Mouse (Mus musculus): ENCODE data around the gene Zbed3. TPM values are rescaled to one million over a fixed set of nuclear protein-coding genes. Genes with fewer than 3 reads are reported as not detected.
A peak's percentile ranks its signal among the peaks of the same experiment; 100 is the strongest.
"Not testable (repeated sequence)": the region's sequence is repeated elsewhere in the genome, so short reads cannot be mapped to it uniquely, and the experiment has no call there.

The Zbed3 gene
- polyA plus RNA-seq, 1 experiment = not detected

DNA sequence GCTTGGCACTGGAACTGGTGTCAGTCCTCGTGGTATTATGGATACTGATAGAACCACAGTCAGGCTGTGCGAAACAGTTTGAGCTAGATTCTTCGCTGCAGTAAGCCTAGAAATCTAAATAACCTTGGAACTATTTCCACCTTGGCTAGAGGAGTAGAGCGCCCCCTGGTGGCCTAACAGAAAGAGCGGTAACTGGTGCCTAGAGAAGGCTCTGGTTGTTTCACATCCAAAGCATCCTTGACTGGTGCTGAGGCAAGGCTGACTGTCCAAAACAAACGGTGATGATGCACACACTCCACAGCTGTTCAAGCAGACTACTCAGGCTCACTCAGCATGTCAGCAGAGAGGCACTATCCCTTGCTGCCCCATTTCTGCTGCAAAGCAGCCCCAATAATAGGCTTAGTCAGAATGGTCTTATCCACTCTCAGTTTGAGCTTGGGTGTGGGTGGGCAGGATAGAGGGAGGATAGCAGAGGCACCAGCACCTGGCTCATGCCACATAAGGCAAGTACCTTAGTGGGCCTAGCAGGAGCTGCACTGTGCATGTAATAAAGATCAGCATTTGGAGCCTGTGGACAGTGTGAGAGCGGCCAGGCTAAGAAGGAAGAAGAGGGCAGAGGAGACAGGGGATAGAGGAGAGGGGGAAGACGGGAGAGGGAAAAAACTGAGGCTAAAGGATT, 23.7 kb downstream of the Zbed3 start:
- Histone ChIP-seq H3K4me1 (ENCODE audit: control insufficient read depth, insufficient read depth, low read length) (peaks cover 4% of the 10 kb centered on the region; the same call in 1 of the 2 replicates), H3K27ac (ENCODE audit: insufficient read depth, low read depth, low read length) (no peak overlapping the region), H3K4me3 (ENCODE audit: insufficient read depth, low read depth, low read length) (no peak overlapping the region)
- TF ChIP-seq POLR2A (IDR thresholded peaks at IDR 0.05; ENCODE audit: insufficient read depth, low read depth, low read length) (no peak), CTCF (IDR thresholded peaks at IDR 0.05; ENCODE audit: insufficient read depth, low read depth, low read length) (0 out of 2 replicates have a peak, but pooled peaks have one; percentile 8)
- 24% methylated on average over 8 of the region's 8 CpGs for WGBS

GRCm38 (mm10) chr13:95348476-95348875, 25.1 kb downstream of the Zbed3 start:
- H3K4me3 ChIP-seq (ENCODE audit: insufficient read depth, low read depth, low read length) = no peak overlapping the region
- WGBS = 84% methylated on average over 3 of the region's 3 CpGs
- H3K4me1 ChIP-seq (ENCODE audit: control insufficient read depth, insufficient read depth, low read length) = peaks cover 4% of the 10 kb centered on the region; the same call in 1 of the 2 replicates
- no peak overlapping the region for H3K27ac ChIP-seq (ENCODE audit: insufficient read depth, low read depth, low read length)
- TF ChIP-seq CTCF (IDR thresholded peaks at IDR 0.05; ENCODE audit: insufficient read depth, low read depth, low read length) (no peak), POLR2A (IDR thresholded peaks at IDR 0.05; ENCODE audit: insufficient read depth, low read depth, low read length) (no peak)

DNA sequence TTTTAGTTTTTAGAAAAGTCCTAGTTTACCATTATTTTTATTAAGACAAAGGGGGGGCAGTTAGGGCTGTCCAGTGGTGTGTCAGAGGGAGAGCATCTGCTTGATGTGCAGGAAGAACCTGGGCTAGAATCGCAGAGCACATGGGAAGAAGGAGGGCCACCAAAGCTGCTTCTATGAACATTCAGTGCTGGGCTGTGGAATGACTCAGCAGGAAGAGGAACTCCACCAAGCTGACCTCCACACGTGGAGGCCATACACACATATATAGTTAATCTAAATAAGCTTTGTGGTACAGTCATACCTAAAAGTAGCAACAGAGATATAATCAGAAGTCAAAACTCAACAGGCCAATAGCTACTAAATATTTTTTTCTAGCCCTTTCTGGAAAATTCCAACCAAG, 34.8 kb downstream of the Zbed3 start:
- no peak overlapping the region for H3K27ac ChIP-seq (ENCODE audit: insufficient read depth, low read depth, low read length)
- H3K4me3 ChIP-seq (ENCODE audit: insufficient read depth, low read depth, low read length) = no peak overlapping the region
- no peak for TF ChIP-seq CTCF (IDR thresholded peaks at IDR 0.05; ENCODE audit: insufficient read depth, low read depth, low read length)
- TF ChIP-seq POLR2A (IDR thresholded peaks at IDR 0.05; ENCODE audit: insufficient read depth, low read depth, low read length) = no peak
- 82% methylated on average over 2 of the region's 2 CpGs for WGBS
- no peaks in the 10 kb centered on the region for H3K4me1 ChIP-seq (ENCODE audit: control insufficient read depth, insufficient read depth, low read length)

GRCm38 (mm10) chr13:95363440-95363839, 40.0 kb downstream of the Zbed3 start:
- no peak overlapping the region for H3K27ac ChIP-seq (ENCODE audit: insufficient read depth, low read depth, low read length)
- H3K4me3 ChIP-seq (ENCODE audit: insufficient read depth, low read depth, low read length) = no peak overlapping the region
- WGBS = 91% methylated on average over 4 of the region's 4 CpGs
- no peaks in the 10 kb centered on the region for H3K4me1 ChIP-seq (ENCODE audit: control insufficient read depth, insufficient read depth, low read length)
- TF ChIP-seq POLR2A (IDR thresholded peaks at IDR 0.05; ENCODE audit: insufficient read depth, low read depth, low read length) = no peak
- no peak for TF ChIP-seq CTCF (IDR thresholded peaks at IDR 0.05; ENCODE audit: insufficient read depth, low read depth, low read length)

DNA sequence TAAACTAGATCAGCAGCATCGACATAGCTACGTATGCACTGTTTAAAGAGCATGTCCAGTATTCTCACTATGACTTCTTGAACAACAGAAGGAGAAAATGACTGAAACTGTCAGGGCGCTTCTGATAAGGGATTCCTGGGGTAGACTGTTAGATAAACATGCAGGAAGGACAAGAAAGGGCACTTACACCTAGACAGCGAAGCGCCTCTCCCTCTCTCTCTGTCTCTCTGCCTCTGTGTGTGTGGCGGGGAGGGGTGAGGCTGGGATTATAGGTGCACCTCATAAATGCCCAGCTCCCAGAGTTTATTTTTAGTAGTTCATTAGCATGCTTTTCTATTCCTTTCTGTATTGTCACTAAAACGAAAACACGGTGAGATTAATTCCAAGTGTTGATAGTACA, 42.9 kb downstream of the Zbed3 start:
- 90% methylated on average over 8 of the region's 8 CpGs for WGBS
- no peak overlapping the region for H3K4me3 ChIP-seq (ENCODE audit: insufficient read depth, low read depth, low read length)

DNA sequence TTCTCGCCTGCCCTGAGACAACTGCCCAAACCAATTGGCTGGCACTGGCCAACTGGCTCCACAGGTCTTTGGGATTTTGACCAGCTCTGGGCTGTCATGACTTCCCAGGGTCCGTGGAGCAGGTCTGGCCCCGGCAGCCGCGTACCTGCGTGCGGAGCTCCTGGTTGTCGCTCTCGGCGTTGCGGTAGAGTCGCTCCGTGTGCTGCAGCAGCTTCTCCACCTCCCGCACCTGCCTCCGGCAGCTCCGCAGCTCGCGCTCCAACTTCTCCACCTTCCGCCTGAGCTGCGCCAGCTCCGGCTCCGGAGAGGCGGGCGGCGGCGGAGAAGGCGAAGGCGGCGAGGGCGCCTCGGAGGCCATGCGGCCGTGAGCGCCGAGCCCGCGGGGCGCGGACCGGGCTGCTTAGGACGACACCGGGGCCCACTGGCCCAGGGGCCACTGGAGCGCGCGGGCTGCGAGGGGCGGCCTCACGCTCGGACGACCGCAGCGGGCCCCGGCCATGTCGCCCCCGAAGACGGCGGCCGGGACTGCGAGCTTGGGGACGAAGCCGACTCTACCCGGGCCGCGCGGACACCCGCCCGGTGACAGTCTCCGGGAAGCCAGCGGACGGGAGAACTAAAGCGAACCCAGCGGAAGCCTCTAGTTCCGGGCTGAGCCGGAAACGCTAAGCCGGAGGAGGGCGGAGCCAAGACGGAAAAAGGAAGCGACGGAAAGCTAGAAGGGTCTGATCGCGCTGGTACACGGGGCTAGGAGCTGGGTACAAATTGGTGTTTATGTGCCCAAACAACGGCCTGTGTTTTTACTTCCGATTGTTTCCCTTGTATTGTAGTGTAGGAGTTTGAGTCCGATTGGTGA, 51.5 kb downstream of the Zbed3 start, which contains the start of gene Aggf1:
Gene Aggf1, minus strand, starts transcription at position 652 of the 853 bp plus-strand sequence.
- under 1% methylated on average over 86 of the region's 86 CpGs for WGBS
- peak within 1 kb of the TSS; percentile 83 for H3K4me3 ChIP-seq (ENCODE audit: insufficient read depth, low read depth, low read length)
- H3K4me1 ChIP-seq (ENCODE audit: control insufficient read depth, insufficient read depth, low read length) = peaks cover 10% of the 10 kb centered on the region
- no peak within 1 kb of the TSS for H3K27ac ChIP-seq (ENCODE audit: insufficient read depth, low read depth, low read length)
- TF ChIP-seq CTCF (IDR thresholded peaks at IDR 0.05; ENCODE audit: insufficient read depth, low read depth, low read length) (no peak), POLR2A (IDR thresholded peaks at IDR 0.05; ENCODE audit: insufficient read depth, low read depth, low read length) (peak; percentile 62)

More for the DNA sequence above, 42.9 kb downstream of the Zbed3 start:
- TF ChIP-seq POLR2A (IDR thresholded peaks at IDR 0.05; ENCODE audit: insufficient read depth, low read depth, low read length) = no peak
- no peak for TF ChIP-seq CTCF (IDR thresholded peaks at IDR 0.05; ENCODE audit: insufficient read depth, low read depth, low read length)
- H3K4me1 ChIP-seq (ENCODE audit: control insufficient read depth, insufficient read depth, low read length) = no peaks in the 10 kb centered on the region
- H3K27ac ChIP-seq (ENCODE audit: insufficient read depth, low read depth, low read length) = no peak overlapping the region

- WGBS = 21% methylated on average over 6 of the region's 6 CpGs
- peak overlapping the region; percentile 83; the same call in 1 of the 2 replicates for H3K4me3 ChIP-seq (ENCODE audit: insufficient read depth, low read depth, low read length)
- peaks cover 10% of the 10 kb centered on the region for H3K4me1 ChIP-seq (ENCODE audit: control insufficient read depth, insufficient read depth, low read length)
- TF ChIP-seq POLR2A (IDR thresholded peaks at IDR 0.05; ENCODE audit: insufficient read depth, low read depth, low read length) (no peak), CTCF (IDR thresholded peaks at IDR 0.05; ENCODE audit: insufficient read depth, low read depth, low read length) (no peak)
- no peak overlapping the region for H3K27ac ChIP-seq (ENCODE audit: insufficient read depth, low read depth, low read length)
Observed at GRCm38 (mm10) chr13:95375554-95375914, 52.1 kb downstream of the Zbed3 start.

GRCm38 (mm10) chr13:95376689-95377289, 53.4 kb downstream of the Zbed3 start:
- H3K27ac ChIP-seq (ENCODE audit: insufficient read depth, low read depth, low read length); H3K4me3 ChIP-seq (ENCODE audit: insufficient read depth, low read depth, low read length): not testable (repeated sequence)
- WGBS = 97% methylated on average over 11 of the region's 11 CpGs
- H3K4me1 ChIP-seq (ENCODE audit: control insufficient read depth, insufficient read depth, low read length) = peaks cover 10% of the 10 kb centered on the region

DNA sequence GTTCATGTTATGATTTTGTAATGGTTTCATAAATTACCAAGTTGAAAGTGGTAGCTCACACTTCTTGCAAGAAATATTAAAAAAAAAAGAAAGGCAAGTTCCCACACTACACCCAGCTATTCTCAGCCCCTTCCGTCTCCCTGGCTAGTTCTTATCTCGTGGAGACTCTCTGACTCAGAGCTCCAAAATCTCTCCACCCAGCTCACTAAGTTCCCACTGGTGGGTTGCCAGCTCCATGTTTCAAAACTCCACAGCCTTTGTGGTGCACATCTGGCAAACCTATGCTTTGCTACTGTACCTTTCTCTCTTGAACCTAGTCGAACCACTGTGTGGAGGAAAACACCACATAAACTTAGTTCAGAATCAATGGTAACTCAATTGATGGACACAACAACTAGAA, 55.3 kb downstream of the Zbed3 start:
- peaks cover 8% of the 10 kb centered on the region for H3K4me1 ChIP-seq (ENCODE audit: control insufficient read depth, insufficient read depth, low read length)
- 84% methylated on average over 3 of the region's 3 CpGs for WGBS
- no peak for TF ChIP-seq POLR2A (IDR thresholded peaks at IDR 0.05; ENCODE audit: insufficient read depth, low read depth, low read length)
- TF ChIP-seq CTCF (IDR thresholded peaks at IDR 0.05; ENCODE audit: insufficient read depth, low read depth, low read length) = no peak
- no peak overlapping the region for H3K4me3 ChIP-seq (ENCODE audit: insufficient read depth, low read depth, low read length)
- no peak overlapping the region for H3K27ac ChIP-seq (ENCODE audit: insufficient read depth, low read depth, low read length)

Measured in olfactory bulb, adult 2 months (tissue).